Mouse (Mus musculus): ENCODE results near the gene Dhh. TPM values are rescaled to one million over a fixed set of nuclear protein-coding genes. Genes with fewer than 3 reads are reported as not detected.
"Not testable (repeated sequence)": the region's sequence is repeated elsewhere in the genome, so short reads cannot be mapped to it uniquely, and the experiment has no call there.

Dhh gene
- polyA plus RNA-seq, 1 experiment from 2014 or later = 0.15 TPM

- no peaks in the 10 kb centered on the region for H3K36me3 ChIP-seq (ENCODE audit: control insufficient read depth, insufficient read depth, low read length)
- H3K27me3 ChIP-seq (ENCODE audit: control insufficient read depth, insufficient read depth, low read length) = no peaks in the 10 kb centered on the region
- ATAC-seq (ENCODE audit: insufficient number of reproducible peaks, low FRiP score, low TSS enrichment, low read depth) (no peak), DNase-seq (ENCODE audit: low spot score) (no peak)
- H3K27ac ChIP-seq (replicated peaks; ENCODE audit: low read depth, low read length) = no peak overlapping the region
- peaks cover 4% of the 10 kb centered on the region for H3K4me1 ChIP-seq (ENCODE audit: control insufficient read depth, insufficient read depth, low read length)
- no peak overlapping the region for H3K4me3 ChIP-seq (ENCODE audit: low read depth, low read length)
- H3K9ac ChIP-seq (ENCODE audit: low read length) = no peak overlapping the region
- no peak overlapping the region for H3K4me2 ChIP-seq (ENCODE audit: low read depth, severe bottlenecking)
- WGBS = 82% methylated on average over 5 of the region's 5 CpGs
- no peaks in the 10 kb centered on the region for H3K9me3 ChIP-seq (ENCODE audit: control insufficient read depth, low read length)
Observed at GRCm38 (mm10) chr15:98921510-98921909, 23.2 kb upstream of the Dhh start.

- WGBS = 27% methylated on average over 8 of the region's 8 CpGs
- H3K4me1 ChIP-seq (ENCODE audit: control insufficient read depth, insufficient read depth, low read length); H3K27ac ChIP-seq (replicated peaks; ENCODE audit: low read depth, low read length); ATAC-seq (ENCODE audit: insufficient number of reproducible peaks, low FRiP score, low TSS enrichment, low read depth); H3K36me3 ChIP-seq (ENCODE audit: control insufficient read depth, insufficient read depth, low read length); H3K27me3 ChIP-seq (ENCODE audit: control insufficient read depth, insufficient read depth, low read length); DNase-seq (ENCODE audit: low spot score); H3K9me3 ChIP-seq (ENCODE audit: control insufficient read depth, low read length): not testable (repeated sequence)
- Histone ChIP-seq H3K4me2 (ENCODE audit: low read depth, severe bottlenecking) (peak overlapping the region; percentile 80), H3K4me3 (ENCODE audit: low read depth, low read length) (peak overlapping the region; percentile 95), H3K9ac (ENCODE audit: low read length) (peak overlapping the region; percentile 83; the same call in 1 of the 2 replicates)
Observed at GRCm38 (mm10) chr15:98918499-98918895, 20.2 kb upstream of the Dhh start.

- H3K27ac ChIP-seq (replicated peaks; ENCODE audit: low read depth, low read length) = peak within 1 kb of the TSS; percentile 90
- under 1% methylated on average over 73 of the region's 82 CpGs for WGBS
- H3K27me3 ChIP-seq (ENCODE audit: control insufficient read depth, insufficient read depth, low read length) = no peaks in the 10 kb centered on the region
- peak within 1 kb of the TSS; percentile 80 for H3K4me2 ChIP-seq (ENCODE audit: low read depth, severe bottlenecking)
- peaks cover 6% of the 10 kb centered on the region for H3K4me1 ChIP-seq (ENCODE audit: control insufficient read depth, insufficient read depth, low read length)
- ATAC-seq (ENCODE audit: insufficient number of reproducible peaks, low FRiP score, low TSS enrichment, low read depth) (peak; percentile 99), DNase-seq (ENCODE audit: low spot score) (peak; percentile 99)
- H3K4me3 ChIP-seq (ENCODE audit: low read depth, low read length) = peak within 1 kb of the TSS; percentile 95
- H3K36me3 ChIP-seq (ENCODE audit: control insufficient read depth, insufficient read depth, low read length) = peaks cover 2% of the 10 kb centered on the region; the same call in 1 of the 2 replicates
- peak within 1 kb of the TSS; percentile 83 for H3K9ac ChIP-seq (ENCODE audit: low read length)
- H3K9me3 ChIP-seq (ENCODE audit: control insufficient read depth, low read length) = no peaks in the 10 kb centered on the region
Observed at GRCm38 (mm10) chr15:98917538-98918498, 19.5 kb upstream of the Dhh start, which contains the start of gene Lmbr1l. TSS of gene Lmbr1l (minus strand) at chr15:98918231.

- no peak for ATAC-seq (ENCODE audit: insufficient number of reproducible peaks, low FRiP score, low TSS enrichment, low read depth)
- H3K9ac ChIP-seq (ENCODE audit: low read length) = peak overlapping the region; percentile 83
- no peaks in the 10 kb centered on the region for H3K27me3 ChIP-seq (ENCODE audit: control insufficient read depth, insufficient read depth, low read length)
- no peak overlapping the region for H3K27ac ChIP-seq (replicated peaks; ENCODE audit: low read depth, low read length)
- WGBS = 0% methylated on average over 14 of the region's 14 CpGs
- no peaks in the 10 kb centered on the region for H3K9me3 ChIP-seq (ENCODE audit: control insufficient read depth, low read length)
- peaks cover 7% of the 10 kb centered on the region for H3K36me3 ChIP-seq (ENCODE audit: control insufficient read depth, insufficient read depth, low read length)
- H3K4me2 ChIP-seq (ENCODE audit: low read depth, severe bottlenecking) = peak overlapping the region; percentile 80
- peaks cover 6% of the 10 kb centered on the region for H3K4me1 ChIP-seq (ENCODE audit: control insufficient read depth, insufficient read depth, low read length)
- no peak for DNase-seq (ENCODE audit: low spot score)
- peak overlapping the region; percentile 95 for H3K4me3 ChIP-seq (ENCODE audit: low read depth, low read length)
Observed at GRCm38 (mm10) chr15:98917091-98917490, 18.8 kb upstream of the Dhh start.

GRCm38 (mm10) chr15:98916016-98916415 lies 17.7 kb upstream of the Dhh start:
- H3K4me3 ChIP-seq (ENCODE audit: low read depth, low read length) = no peak overlapping the region
- DNase-seq (ENCODE audit: low spot score) = no peak
- no peak for ATAC-seq (ENCODE audit: insufficient number of reproducible peaks, low FRiP score, low TSS enrichment, low read depth)
- no peak overlapping the region; the same call in 1 of the 2 replicates for H3K4me2 ChIP-seq (ENCODE audit: low read depth, severe bottlenecking)
- H3K36me3 ChIP-seq (ENCODE audit: control insufficient read depth, insufficient read depth, low read length) = peaks cover 12% of the 10 kb centered on the region
- H3K27me3 ChIP-seq (ENCODE audit: control insufficient read depth, insufficient read depth, low read length) = no peaks in the 10 kb centered on the region
- H3K27ac ChIP-seq (replicated peaks; ENCODE audit: low read depth, low read length) = no peak overlapping the region
- no peak overlapping the region for H3K9ac ChIP-seq (ENCODE audit: low read length)
- H3K4me1 ChIP-seq (ENCODE audit: control insufficient read depth, insufficient read depth, low read length) = peaks cover 6% of the 10 kb centered on the region
- 89% methylated on average over 4 of the region's 4 CpGs for WGBS
- no peaks in the 10 kb centered on the region for H3K9me3 ChIP-seq (ENCODE audit: control insufficient read depth, low read length)

GRCm38 (mm10) chr15:98914903-98915302 lies 16.6 kb upstream of the Dhh start:
- H3K4me2 ChIP-seq (ENCODE audit: low read depth, severe bottlenecking) = no peak overlapping the region
- no peaks in the 10 kb centered on the region for H3K27me3 ChIP-seq (ENCODE audit: control insufficient read depth, insufficient read depth, low read length)
- ATAC-seq (ENCODE audit: insufficient number of reproducible peaks, low FRiP score, low TSS enrichment, low read depth) (no peak), DNase-seq (ENCODE audit: low spot score) (no peak)
- H3K36me3 ChIP-seq (ENCODE audit: control insufficient read depth, insufficient read depth, low read length) = peaks cover 12% of the 10 kb centered on the region
- no peak overlapping the region for H3K9ac ChIP-seq (ENCODE audit: low read length)
- H3K4me3 ChIP-seq (ENCODE audit: low read depth, low read length) = no peak overlapping the region
- H3K4me1 ChIP-seq (ENCODE audit: control insufficient read depth, insufficient read depth, low read length) = peaks cover 6% of the 10 kb centered on the region
- H3K9me3 ChIP-seq (ENCODE audit: control insufficient read depth, low read length) = no peaks in the 10 kb centered on the region
- no peak overlapping the region for H3K27ac ChIP-seq (replicated peaks; ENCODE audit: low read depth, low read length)
- WGBS = 91% methylated on average over 6 of the region's 6 CpGs

GRCm38 (mm10) chr15:98904692-98905091 lies 6.4 kb upstream of the Dhh start:
- H3K27me3 ChIP-seq (ENCODE audit: control insufficient read depth, insufficient read depth, low read length) = no peaks in the 10 kb centered on the region; the same call in 1 of the 2 replicates
- no peak overlapping the region for H3K9ac ChIP-seq (ENCODE audit: low read length)
- ATAC-seq (ENCODE audit: insufficient number of reproducible peaks, low FRiP score, low TSS enrichment, low read depth) = no peak
- H3K4me1 ChIP-seq (ENCODE audit: control insufficient read depth, insufficient read depth, low read length) = no peaks in the 10 kb centered on the region
- peak; percentile 84 for DNase-seq (ENCODE audit: low spot score)
- no peak overlapping the region for H3K27ac ChIP-seq (replicated peaks; ENCODE audit: low read depth, low read length)
- H3K9me3 ChIP-seq (ENCODE audit: control insufficient read depth, low read length) = no peaks in the 10 kb centered on the region
- 33% methylated on average over 10 of the region's 10 CpGs for WGBS
- H3K4me2 ChIP-seq (ENCODE audit: low read depth, severe bottlenecking) = no peak overlapping the region
- peaks cover 12% of the 10 kb centered on the region for H3K36me3 ChIP-seq (ENCODE audit: control insufficient read depth, insufficient read depth, low read length)
- no peak overlapping the region for H3K4me3 ChIP-seq (ENCODE audit: low read depth, low read length)

- Histone ChIP-seq H3K27me3 (ENCODE audit: control insufficient read depth, insufficient read depth, low read length) (peaks cover 18% of the 10 kb centered on the region), H3K27ac (replicated peaks; ENCODE audit: low read depth, low read length) (no peak overlapping the region), H3K36me3 (ENCODE audit: control insufficient read depth, insufficient read depth, low read length) (peaks cover 10% of the 10 kb centered on the region; the same call in 1 of the 2 replicates), H3K9me3 (ENCODE audit: control insufficient read depth, low read length) (peaks cover 4% of the 10 kb centered on the region; the same call in 1 of the 2 replicates), H3K4me2 (ENCODE audit: low read depth, severe bottlenecking) (no peak overlapping the region), H3K9ac (ENCODE audit: low read length) (no peak overlapping the region), H3K4me3 (ENCODE audit: low read depth, low read length) (no peak overlapping the region), H3K4me1 (ENCODE audit: control insufficient read depth, insufficient read depth, low read length) (peaks cover 8% of the 10 kb centered on the region)
- WGBS = 97% methylated on average over 2 of the region's 2 CpGs
- no peak for DNase-seq (ENCODE audit: low spot score)
- no peak for ATAC-seq (ENCODE audit: insufficient number of reproducible peaks, low FRiP score, low TSS enrichment, low read depth)
Observed at GRCm38 (mm10) chr15:98902600-98902999, 4.3 kb upstream of the Dhh start.
